Mouse (Mus musculus): ENCODE results near the gene Spock1. TPM values are rescaled to one million over a fixed set of nuclear protein-coding genes. Genes with fewer than 3 reads are reported as not detected.

Spock1 gene
- polyA plus RNA-seq, 1 experiment: not detected

DNA sequence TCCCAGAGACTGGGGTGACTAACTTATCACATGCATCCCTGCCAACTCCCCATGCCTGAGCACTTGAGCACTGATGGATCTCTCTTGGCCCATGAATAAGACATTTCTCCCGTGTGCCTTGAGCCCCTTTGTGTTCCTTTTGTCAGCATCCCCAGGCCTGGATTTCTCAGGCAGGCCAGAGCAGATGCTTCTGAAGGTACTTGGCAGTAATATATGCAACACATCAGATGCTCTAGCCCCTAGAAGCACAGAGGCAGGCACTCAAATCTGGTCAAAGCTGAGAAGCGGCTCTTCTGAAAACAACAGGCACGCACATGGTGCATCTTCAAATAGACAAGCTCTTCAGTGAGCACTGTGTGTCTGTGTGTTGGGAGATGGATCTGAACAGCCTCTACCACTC, 151.8 kb downstream of the Spock1 start:
- Histone ChIP-seq H3K27me3 (replicated peaks) (no peaks in the 10 kb centered on the region), H3K4me1 (no peaks in the 10 kb centered on the region), H3K36me3 (replicated peaks; ENCODE audit: low read length) (no peaks in the 10 kb centered on the region), H3K9me3 (peaks cover 75% of the 10 kb centered on the region), H3K4me3 (replicated peaks) (no peak overlapping the region)
- TF ChIP-seq FLI1 (IDR thresholded peaks at IDR 0.05; ENCODE audit: low read length) (no peak), GATA1 (IDR thresholded peaks at IDR 0.05; ENCODE audit: borderline replicate concordance, low read length) (no peak)

- Histone ChIP-seq H3K4me3 (replicated peaks) (no peak overlapping the region), H3K4me1 (no peaks in the 10 kb centered on the region), H3K36me3 (replicated peaks; ENCODE audit: low read length) (no peaks in the 10 kb centered on the region), H3K27me3 (replicated peaks) (no peaks in the 10 kb centered on the region), H3K9me3 (peaks cover 82% of the 10 kb centered on the region)
- no peak for TF ChIP-seq FLI1 (IDR thresholded peaks at IDR 0.05; ENCODE audit: low read length)
- TF ChIP-seq GATA1 (IDR thresholded peaks at IDR 0.05; ENCODE audit: borderline replicate concordance, low read length): no peak
Observed at GRCm38 (mm10) chr13:57750831-57751230, 157.3 kb downstream of the Spock1 start.

- H3K4me1 ChIP-seq: no peaks in the 10 kb centered on the region
- TF ChIP-seq GATA1 (IDR thresholded peaks at IDR 0.05; ENCODE audit: borderline replicate concordance, low read length) (no peak), FLI1 (IDR thresholded peaks at IDR 0.05; ENCODE audit: low read length) (no peak)
- no peaks in the 10 kb centered on the region for H3K27me3 ChIP-seq (replicated peaks)
- H3K9me3 ChIP-seq: peaks cover 87% of the 10 kb centered on the region
- peak overlapping the region; percentile 35 for H3K4me3 ChIP-seq (replicated peaks)
- H3K36me3 ChIP-seq (replicated peaks; ENCODE audit: low read length): no peaks in the 10 kb centered on the region
Observed at GRCm38 (mm10) chr13:57744667-57745066, 163.5 kb downstream of the Spock1 start.

GRCm38 (mm10) chr13:57741186-57741585, 166.9 kb downstream of the Spock1 start:
- no peaks in the 10 kb centered on the region for H3K36me3 ChIP-seq (replicated peaks; ENCODE audit: low read length)
- H3K4me1 ChIP-seq: no peaks in the 10 kb centered on the region
- H3K4me3 ChIP-seq (replicated peaks): no peak overlapping the region
- H3K27me3 ChIP-seq (replicated peaks): no peaks in the 10 kb centered on the region
- TF ChIP-seq FLI1 (IDR thresholded peaks at IDR 0.05; ENCODE audit: low read length) (no peak), GATA1 (IDR thresholded peaks at IDR 0.05; ENCODE audit: borderline replicate concordance, low read length) (no peak)
- H3K9me3 ChIP-seq: peaks cover 90% of the 10 kb centered on the region

GRCm38 (mm10) chr13:57740473-57740872, 167.7 kb downstream of the Spock1 start:
- Histone ChIP-seq H3K4me1 (no peaks in the 10 kb centered on the region), H3K9me3 (peaks cover 92% of the 10 kb centered on the region), H3K27me3 (replicated peaks) (no peaks in the 10 kb centered on the region), H3K36me3 (replicated peaks; ENCODE audit: low read length) (no peaks in the 10 kb centered on the region), H3K4me3 (replicated peaks) (no peak overlapping the region)
- TF ChIP-seq GATA1 (IDR thresholded peaks at IDR 0.05; ENCODE audit: borderline replicate concordance, low read length): no peak
- no peak for TF ChIP-seq FLI1 (IDR thresholded peaks at IDR 0.05; ENCODE audit: low read length)

DNA sequence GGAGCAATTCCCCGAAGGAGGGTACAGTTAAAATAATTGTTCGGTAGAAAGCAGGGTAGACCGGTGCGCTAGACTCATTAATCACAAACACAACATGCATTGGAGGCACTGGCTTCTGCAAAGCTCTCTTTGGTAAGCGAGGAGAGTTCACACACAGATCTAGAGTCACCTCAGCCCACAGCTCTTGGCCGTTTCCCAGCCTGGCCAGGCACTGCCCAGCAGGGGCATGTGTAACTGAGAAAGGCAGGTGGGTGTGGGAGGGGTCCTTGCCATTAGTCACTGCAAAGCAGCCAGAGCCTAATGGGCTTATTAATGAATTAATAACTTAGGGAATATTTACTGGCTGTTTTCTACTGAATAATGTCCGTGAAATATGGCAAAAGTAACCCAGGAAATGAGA, 172.1 kb downstream of the Spock1 start:
- no peak for TF ChIP-seq GATA1 (IDR thresholded peaks at IDR 0.05; ENCODE audit: borderline replicate concordance, low read length)
- no peak for TF ChIP-seq FLI1 (IDR thresholded peaks at IDR 0.05; ENCODE audit: low read length)

DNA sequence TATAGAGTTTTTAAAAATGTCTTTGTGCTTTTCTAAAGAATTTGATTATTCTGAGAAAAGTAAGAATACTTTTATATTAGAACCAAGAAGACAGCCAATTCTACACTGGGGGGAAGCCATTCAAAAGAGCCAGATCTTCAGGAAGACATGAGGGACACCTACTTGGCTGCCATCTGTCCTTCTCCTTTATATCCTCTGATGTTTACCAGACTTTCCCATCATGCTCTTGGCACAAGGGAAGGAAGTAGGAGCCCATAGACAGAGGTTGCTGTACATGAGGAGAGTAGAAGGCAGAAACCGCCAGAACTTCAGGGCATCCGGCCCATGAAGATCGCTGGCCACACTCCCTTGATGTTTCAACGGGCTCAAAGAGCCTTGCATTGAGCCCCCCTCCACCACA, 173.6 kb downstream of the Spock1 start:
- no peak overlapping the region for H3K4me3 ChIP-seq (replicated peaks)
- peaks cover 86% of the 10 kb centered on the region for H3K9me3 ChIP-seq
- H3K4me1 ChIP-seq: no peaks in the 10 kb centered on the region
- TF ChIP-seq GATA1 (IDR thresholded peaks at IDR 0.05; ENCODE audit: borderline replicate concordance, low read length) (no peak), FLI1 (IDR thresholded peaks at IDR 0.05; ENCODE audit: low read length) (no peak)
- H3K36me3 ChIP-seq (replicated peaks; ENCODE audit: low read length): no peaks in the 10 kb centered on the region
- no peaks in the 10 kb centered on the region for H3K27me3 ChIP-seq (replicated peaks)

More for the DNA sequence above, 172.1 kb downstream of the Spock1 start:
- no peaks in the 10 kb centered on the region for H3K27me3 ChIP-seq (replicated peaks)
- H3K36me3 ChIP-seq (replicated peaks; ENCODE audit: low read length): no peaks in the 10 kb centered on the region
- no peak overlapping the region for H3K4me3 ChIP-seq (replicated peaks)
- H3K4me1 ChIP-seq: no peaks in the 10 kb centered on the region
- H3K9me3 ChIP-seq: peaks cover 86% of the 10 kb centered on the region

DNA sequence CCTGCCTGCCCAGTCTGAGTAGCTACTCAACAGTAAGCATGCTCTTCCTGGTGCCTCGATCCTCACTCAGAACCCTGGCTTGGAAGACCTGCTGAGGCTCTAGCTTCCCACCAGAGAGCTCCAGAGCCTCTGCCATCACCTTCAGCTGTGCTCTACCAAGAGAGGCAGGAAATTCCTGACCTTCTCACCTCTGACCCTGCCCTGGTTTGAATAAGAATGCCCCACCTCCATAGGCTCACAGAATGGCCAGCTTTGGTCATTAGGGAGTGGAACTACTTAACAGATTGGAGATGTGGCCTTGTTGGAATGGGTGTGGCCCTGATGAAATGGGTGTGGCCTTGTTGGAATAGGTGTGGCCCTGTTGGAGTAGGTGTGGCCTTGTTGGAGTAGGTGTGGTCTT, 174.6 kb downstream of the Spock1 start:
- no peaks in the 10 kb centered on the region for H3K36me3 ChIP-seq (replicated peaks; ENCODE audit: low read length)
- H3K9me3 ChIP-seq: peaks cover 86% of the 10 kb centered on the region
- H3K27me3 ChIP-seq (replicated peaks): no peaks in the 10 kb centered on the region
- peak overlapping the region; percentile 12 for H3K4me3 ChIP-seq (replicated peaks)
- no peaks in the 10 kb centered on the region for H3K4me1 ChIP-seq
- TF ChIP-seq FLI1 (IDR thresholded peaks at IDR 0.05; ENCODE audit: low read length) (no peak), GATA1 (IDR thresholded peaks at IDR 0.05; ENCODE audit: borderline replicate concordance, low read length) (no peak)

DNA sequence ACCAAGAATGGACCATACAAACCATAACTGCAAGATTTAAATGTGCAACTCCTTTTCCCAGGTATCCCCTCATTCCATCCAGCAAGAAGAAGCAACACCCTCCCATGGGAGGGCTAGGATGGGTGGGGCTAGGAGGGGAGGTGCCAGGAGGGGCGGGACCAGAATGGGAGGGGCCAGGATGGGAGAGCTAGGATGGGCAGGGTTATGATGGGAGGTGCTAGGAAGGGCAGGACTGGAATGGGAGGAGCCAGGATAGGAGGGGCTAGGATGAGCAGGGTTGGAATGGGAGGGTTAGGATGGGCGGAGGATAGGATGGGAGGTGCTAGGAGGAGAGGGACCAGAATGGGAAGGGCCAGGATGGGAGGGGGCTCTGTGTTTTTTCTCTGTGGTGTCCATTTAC, 175.9 kb downstream of the Spock1 start:
- Histone ChIP-seq H3K36me3 (replicated peaks; ENCODE audit: low read length) (no peaks in the 10 kb centered on the region), H3K9me3 (peaks cover 83% of the 10 kb centered on the region)
- TF ChIP-seq GATA1 (IDR thresholded peaks at IDR 0.05; ENCODE audit: borderline replicate concordance, low read length): no peak
- TF ChIP-seq FLI1 (IDR thresholded peaks at IDR 0.05; ENCODE audit: low read length): no peak

DNA sequence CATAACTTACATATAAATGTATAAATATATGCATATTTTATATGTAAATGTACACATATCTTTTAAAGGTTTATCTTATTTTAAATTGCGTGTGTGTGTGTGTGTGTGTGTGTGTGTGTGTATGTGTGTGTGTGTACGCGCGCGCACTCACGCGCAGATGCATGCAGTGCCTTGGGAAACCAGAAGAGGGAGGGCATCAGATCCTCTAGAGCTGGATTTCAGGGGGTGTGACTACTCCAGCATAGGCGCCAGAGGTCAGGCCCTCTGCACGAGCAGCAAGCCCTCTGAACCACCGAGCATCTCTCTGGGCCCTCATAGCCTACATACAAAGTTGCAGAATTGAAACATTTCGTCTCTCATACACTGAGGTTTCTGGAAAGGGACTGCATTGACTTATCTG, 180.4 kb downstream of the Spock1 start:
- Histone ChIP-seq H3K36me3 (replicated peaks; ENCODE audit: low read length) (no peaks in the 10 kb centered on the region), H3K9me3 (peaks cover 79% of the 10 kb centered on the region), H3K27me3 (replicated peaks) (no peaks in the 10 kb centered on the region), H3K4me3 (replicated peaks) (no peak overlapping the region), H3K4me1 (no peaks in the 10 kb centered on the region)
- TF ChIP-seq FLI1 (IDR thresholded peaks at IDR 0.05; ENCODE audit: low read length): no peak
- TF ChIP-seq GATA1 (IDR thresholded peaks at IDR 0.05; ENCODE audit: borderline replicate concordance, low read length): no peak

More for the DNA sequence above, 175.9 kb downstream of the Spock1 start:
- peak overlapping the region; percentile 46 for H3K4me3 ChIP-seq (replicated peaks)
- H3K4me1 ChIP-seq: no peaks in the 10 kb centered on the region
- H3K27me3 ChIP-seq (replicated peaks): no peaks in the 10 kb centered on the region

GRCm38 (mm10) chr13:57726654-57727053, 181.5 kb downstream of the Spock1 start:
- Histone ChIP-seq H3K9me3 (peaks cover 83% of the 10 kb centered on the region), H3K27me3 (replicated peaks) (no peaks in the 10 kb centered on the region), H3K4me1 (no peaks in the 10 kb centered on the region), H3K4me3 (replicated peaks) (no peak overlapping the region), H3K36me3 (replicated peaks; ENCODE audit: low read length) (no peaks in the 10 kb centered on the region)
- no peak for TF ChIP-seq GATA1 (IDR thresholded peaks at IDR 0.05; ENCODE audit: borderline replicate concordance, low read length)
- no peak for TF ChIP-seq FLI1 (IDR thresholded peaks at IDR 0.05; ENCODE audit: low read length)

Data from megakaryocyte, embryonic 14.5 days (primary cell).